Mouse (Mus musculus): ENCODE results near the gene Opcml.

- TF ChIP-seq CTCF (IDR thresholded peaks at IDR 0.05) (no peak), POLR2A (IDR thresholded peaks at IDR 0.05; ENCODE audit: insufficient read depth, low read depth, low read length) (no peak)
These were observed 896.5 kb downstream of the Opcml start for GRCm38 (mm10) chr9:28686942-28687611.
